ENCODE assay signal across 13 mouse cellular contexts in genomic region chr13:77385448-77385970, GRCm38 (mm10).
"Had no signal": no experiment of that assay in that cellular context is flagged by ENCODE, and none has a peak within 500 bp of the region (broad histone marks: within the 10 kb centered on the region; RNA-seq: fewer than 3 reads in every experiment).

No protein-coding gene starts in this region.

- H3K4me2 ChIP-seq: limb, embryonic 15.5 days; liver, embryonic 12.5 days; lung, embryonic 14.5 days; midbrain, embryonic 15.5 days had no signal

- H3K4me3 ChIP-seq: limb, embryonic 15.5 days; liver, embryonic 12.5 days; megakaryocyte, embryonic 14.5 days; midbrain, embryonic 15.5 days had no signal

- H3K4me1 ChIP-seq: limb, embryonic 15.5 days; liver, embryonic 12.5 days; megakaryocyte, embryonic 14.5 days; midbrain, embryonic 15.5 days had no signal

- H3K9ac ChIP-seq: limb, embryonic 15.5 days; liver, embryonic 12.5 days; lung, embryonic 14.5 days; midbrain, embryonic 15.5 days had no signal

- H3K27me3 ChIP-seq: limb, embryonic 15.5 days; liver, embryonic 12.5 days; megakaryocyte, embryonic 14.5 days; midbrain, embryonic 15.5 days had no signal

- ATAC-seq: liver, embryonic 12.5 days; midbrain, embryonic 15.5 days had no signal

- H3K27ac ChIP-seq: kidney, postnatal 0 days; limb, embryonic 15.5 days; liver, embryonic 12.5 days; midbrain, embryonic 15.5 days; stomach, postnatal 0 days had no signal

- H3K9me3 ChIP-seq: limb, embryonic 15.5 days; liver, embryonic 12.5 days; megakaryocyte, embryonic 14.5 days; midbrain, embryonic 15.5 days had no signal

- DNase-seq: kidney, postnatal 36 days; layer of hippocampus, adult 9-11 months; layer of hippocampus, postnatal 36 days; lung, embryonic 14.5 days; lung, postnatal 10 days; lung, postnatal 4 days; thymus, postnatal 4 days had no signal

- H3K36me3 ChIP-seq: limb, embryonic 15.5 days; liver, embryonic 12.5 days; midbrain, embryonic 15.5 days had no signal
